Mouse (Mus musculus) megakaryocyte, adult 5-6 weeks (primary cell): Measurements from ENCODE around the gene Veph1. TPM values are rescaled to one million over a fixed set of nuclear protein-coding genes. Genes with fewer than 3 reads are reported as not detected.
"Not testable (repeated sequence)": the region's sequence is repeated elsewhere in the genome, so short reads cannot be mapped to it uniquely, and the experiment has no call there.

ENCODE experiments used
- ATAC-seq: 2 replicates; pipeline ENCODE4 v1.8.0; 2016; ENCODE audit warnings: mild to moderate bottlenecking, inconsistent platforms; ENCODE audit not compliant: poor library complexity, severe bottlenecking
- total RNA-seq, 2 experiments: library from RNA; stranded (forward) in 1 of 2; stranded (reverse) in 1 of 2; fragments of 153-499, 151-499 nt in 1 of 2; fragments of 221-1000, 200-1000 nt in 1 of 2; gene quantifications; 2 replicates each; pipeline versions ENCODE4 v1.2.3 to v1.2.4; 2015 to 2017

Veph1 gene
- total RNA-seq (2015) (not detected in 2 replicates), total RNA-seq (2017) (not detected in 2 replicates)

DNA sequence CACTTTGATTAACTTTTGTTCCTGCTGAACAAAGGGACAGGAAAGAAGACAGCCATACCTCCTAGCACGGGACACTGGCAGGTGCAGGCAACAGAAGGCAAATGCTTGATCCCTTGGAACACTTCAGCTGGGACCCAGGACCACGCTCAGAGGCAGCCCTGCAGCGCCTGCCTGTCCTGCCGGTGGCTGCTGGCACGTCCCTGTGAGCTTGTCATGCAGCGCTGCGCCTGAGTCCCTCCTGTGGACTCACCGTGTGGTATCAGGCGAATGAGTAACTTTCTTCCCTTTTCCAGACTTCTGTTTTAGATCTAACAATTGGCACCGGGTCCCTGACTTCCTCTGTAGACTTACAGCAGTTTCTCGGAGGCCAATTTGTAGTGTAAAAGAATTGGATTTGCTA is at the start of gene Veph1:
Veph1 (minus strand) TSS at position 293 of the 400 bp plus-strand sequence.
- no peak for ATAC-seq

GRCm38 (mm10) chr3:66340742-66341141 is 44.1 kb upstream of the Veph1 start:
- no peak for ATAC-seq

- ATAC-seq, result no peak
Observed at GRCm38 (mm10) chr3:66332401-66332729, 35.7 kb upstream of the Veph1 start.

DNA sequence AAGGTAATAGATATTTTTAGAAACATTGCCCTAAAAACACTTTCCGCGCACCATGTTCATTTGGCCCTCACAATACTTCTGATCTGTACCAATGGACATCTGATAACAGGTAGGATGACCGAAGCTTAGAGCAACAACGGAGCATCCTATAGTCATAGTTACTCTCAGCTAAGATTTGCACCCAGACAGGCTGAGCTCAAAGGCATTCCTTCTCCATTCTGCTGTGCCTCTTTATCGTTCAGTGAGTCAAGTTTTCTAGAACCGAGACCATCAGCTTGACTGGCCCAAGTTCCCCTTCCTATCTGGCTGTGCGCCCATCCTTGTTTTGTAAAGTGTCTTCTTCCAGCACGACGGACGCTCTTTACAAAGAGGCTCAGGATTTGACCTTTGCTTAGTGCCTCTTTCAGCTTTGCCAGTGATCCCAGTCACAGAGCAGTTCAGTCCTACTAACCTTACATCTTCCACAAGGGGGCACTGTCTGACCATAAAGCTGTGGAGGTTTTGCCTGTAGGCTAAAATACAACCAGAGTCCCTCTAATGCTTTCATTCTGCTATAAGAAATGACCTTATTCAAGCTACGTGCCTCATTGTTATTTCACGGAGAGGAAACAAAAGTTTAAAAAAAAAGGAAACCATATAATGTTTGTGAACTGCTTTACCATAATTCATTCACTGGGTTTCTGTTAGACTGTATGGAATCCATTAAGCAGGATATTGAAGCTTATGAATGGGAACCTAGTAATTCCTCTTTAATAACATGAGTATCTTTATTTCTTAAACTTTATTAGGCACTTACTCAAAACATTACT is 35.2 kb upstream of the Veph1 start:
- 0 out of 2 replicates have a peak, but pooled peaks have one; percentile 47 for ATAC-seq

GRCm38 (mm10) chr3:66330896-66331579 is 34.4 kb upstream of the Veph1 start:
- ATAC-seq, result no peak

DNA sequence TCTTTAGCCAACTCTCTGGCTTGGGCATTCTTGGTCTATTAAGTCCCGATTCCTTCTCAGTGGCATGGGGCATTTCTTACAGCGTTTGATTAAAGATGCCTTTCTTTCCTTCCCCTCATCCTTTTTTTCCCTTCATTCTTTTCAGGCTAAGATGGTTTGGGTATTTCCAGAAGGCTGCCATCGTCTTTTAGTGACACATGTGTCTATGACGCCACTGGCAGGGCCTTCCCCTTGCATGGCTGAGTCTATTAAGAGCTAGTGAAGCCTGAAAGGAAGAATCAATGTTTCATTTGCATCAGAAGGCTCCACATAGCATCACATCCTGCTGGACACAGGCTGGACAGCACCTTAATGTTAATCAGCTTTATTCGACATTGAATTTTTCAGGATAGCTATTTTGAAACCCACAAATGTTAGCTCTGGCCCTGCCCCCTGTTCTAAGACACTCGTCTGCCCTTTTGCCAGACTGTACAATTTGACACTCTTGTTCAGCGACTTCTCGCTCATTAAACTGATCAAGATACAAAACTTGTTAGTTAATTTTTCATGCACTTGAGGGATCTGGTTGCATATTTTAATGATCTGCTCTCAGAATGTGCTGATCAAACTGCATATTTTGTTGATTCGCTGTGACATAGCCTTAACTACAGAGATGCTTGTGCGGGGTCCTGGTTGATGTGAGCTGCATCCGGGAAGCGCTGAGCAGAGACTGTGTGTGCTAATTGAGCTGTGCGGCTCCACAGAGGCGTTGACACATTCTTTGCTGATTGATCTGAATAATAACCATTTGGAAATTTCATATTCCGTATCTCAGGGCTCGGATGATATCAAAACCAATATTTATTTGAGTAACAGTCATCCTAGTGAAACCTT is 29.6 kb upstream of the Veph1 start:
- ATAC-seq, result no peak

GRCm38 (mm10) chr3:66325486-66325951 is 28.9 kb upstream of the Veph1 start:
- no peak for ATAC-seq

- ATAC-seq, result no peak
Observed at GRCm38 (mm10) chr3:66314793-66315715, 18.4 kb upstream of the Veph1 start.

- ATAC-seq, result no peak
Observed at GRCm38 (mm10) chr3:66310586-66310985, 13.9 kb upstream of the Veph1 start.

DNA sequence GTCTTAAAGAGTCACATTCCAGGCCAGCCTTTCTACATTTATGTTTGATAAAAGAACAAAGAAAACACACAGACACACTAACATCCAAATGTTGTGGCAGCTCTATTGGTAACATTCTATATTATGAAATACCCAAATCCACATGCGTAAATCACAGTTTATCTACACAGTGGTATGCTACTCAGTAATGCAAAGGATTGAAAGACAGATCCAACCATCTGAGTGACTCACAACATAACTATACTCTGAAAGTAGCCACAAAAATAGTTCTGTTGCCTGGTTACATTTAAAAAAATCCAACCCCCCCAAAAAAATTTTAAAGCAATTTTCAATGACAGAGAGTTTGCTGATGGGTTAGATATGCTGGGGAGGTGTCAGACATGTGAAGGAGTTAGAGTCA is 12.9 kb upstream of the Veph1 start:
- ATAC-seq, result no peak

GRCm38 (mm10) chr3:66295236-66295635 is 1.4 kb downstream of the Veph1 start:
- no peak for ATAC-seq

DNA sequence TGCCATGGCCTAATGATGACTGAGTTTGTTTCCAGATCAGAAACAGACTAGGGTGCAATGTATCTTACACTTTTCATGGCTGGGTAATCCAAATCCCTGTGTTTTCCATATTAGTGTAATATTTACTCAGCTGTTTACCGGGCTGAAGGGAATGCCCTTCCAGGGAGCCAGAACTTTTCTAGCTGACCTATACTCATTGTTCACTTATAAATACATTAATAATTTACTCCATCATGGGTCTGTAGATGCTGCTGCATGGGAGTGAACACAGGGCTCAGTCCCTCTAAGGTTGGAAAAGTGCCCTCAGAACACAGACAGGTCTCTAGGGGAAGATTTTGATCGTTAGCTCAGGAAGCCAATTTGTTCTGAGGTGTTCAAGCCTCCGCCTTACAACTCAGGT is 1.9 kb downstream of the Veph1 start:
- no peak for ATAC-seq

DNA sequence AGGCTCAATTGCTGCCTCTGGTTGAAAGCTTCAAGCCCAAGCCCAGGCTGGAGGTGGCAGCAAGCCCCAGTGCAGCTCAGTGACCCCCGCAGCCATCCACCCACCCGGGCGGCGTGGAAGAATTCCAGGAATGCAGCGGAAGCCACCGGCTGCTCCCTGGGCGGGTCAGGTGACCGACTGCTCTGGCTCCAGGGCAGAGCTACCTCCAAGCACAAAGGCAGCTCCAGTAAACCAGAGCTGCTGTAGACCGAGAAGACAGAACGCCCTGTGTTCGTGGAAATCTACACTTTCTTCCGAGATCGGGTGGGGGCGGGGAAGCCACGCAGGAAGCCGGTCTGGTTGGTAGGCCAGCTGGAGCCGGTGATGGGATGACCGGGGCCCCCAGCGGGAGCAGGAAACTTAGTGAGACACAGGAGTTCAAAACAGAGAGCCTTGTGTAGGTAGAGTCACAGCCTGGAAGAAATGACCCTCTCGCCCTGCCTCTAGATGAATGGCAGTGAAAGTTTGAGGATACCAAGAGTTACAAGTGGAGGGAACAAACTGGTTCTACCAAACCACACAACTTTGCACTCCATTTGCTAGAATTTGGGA is 4.2 kb downstream of the Veph1 start:
- no peak for ATAC-seq

DNA sequence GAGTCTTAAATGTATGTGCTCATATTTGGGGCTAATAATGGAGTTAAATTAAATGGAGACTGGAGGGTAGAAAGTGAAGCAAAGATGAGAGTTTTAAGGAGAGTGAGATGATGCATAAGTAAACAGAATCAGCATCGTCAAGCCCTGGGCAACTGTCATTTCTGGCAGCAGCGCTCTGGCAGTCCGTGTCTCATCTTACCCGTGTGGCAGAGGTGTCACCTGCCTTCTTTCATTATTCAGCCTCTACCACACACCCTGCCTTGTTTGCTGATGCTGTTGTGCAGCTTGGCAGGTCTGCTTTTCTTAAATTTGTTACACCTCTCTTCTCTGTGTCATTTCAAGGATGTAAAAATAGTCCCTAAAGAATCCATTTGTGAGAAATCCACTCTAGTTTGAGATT is 33.4 kb downstream of the Veph1 start:
- ATAC-seq, result no peak

GRCm38 (mm10) chr3:66262319-66262718 is 34.3 kb downstream of the Veph1 start:
- ATAC-seq, result no peak

- no peak for ATAC-seq
Observed at GRCm38 (mm10) chr3:66254504-66255105, 42.0 kb downstream of the Veph1 start.

GRCm38 (mm10) chr3:66251842-66252241 is 44.8 kb downstream of the Veph1 start:
- ATAC-seq, result no peak

- ATAC-seq, result no peak
Observed at GRCm38 (mm10) chr3:66240476-66240875, 56.2 kb downstream of the Veph1 start.

GRCm38 (mm10) chr3:66236234-66236871 is 60.3 kb downstream of the Veph1 start:
- not testable (repeated sequence) for ATAC-seq
